27 mouse cellular contexts compared by ENCODE assay signal in genomic region chr13:54155822-54156221, GRCm38 (mm10). TPM values are rescaled to one million over a fixed set of nuclear protein-coding genes. Genes with fewer than 3 reads are reported as not detected.
DNase-seq lines count a peak whose midpoint lies in the region; ATAC-seq and TF ChIP-seq lines count a peak whose summit lies in the region.
"Had no signal": no experiment of that assay in that cellular context is flagged by ENCODE, and none has a peak within 500 bp of the region (broad histone marks: within the 10 kb centered on the region; RNA-seq: fewer than 3 reads in every experiment).

No protein-coding gene starts in this region.

- ATAC-seq in frontal cortex, adult (ENCODE audit: low TSS enrichment) = peak; percentile 41; the same call in 1 of the 2 replicates
- ATAC-seq: activated CD4-positive, CD25-positive, alpha-beta regulatory T cell, adult 4 months; CD4-positive, CD25-positive, alpha-beta regulatory T cell, adult 4 months; forebrain, embryonic 14.5 days; forebrain, postnatal 0 days; Patski had no signal

- no peak for DNase-seq in frontal cortex, postnatal 14 days (ENCODE audit: low spot score in 2 of 2)
- no peak for DNase-seq in left cerebral cortex, adult 2 months (ENCODE audit: extremely low spot score in 1 of 2, low spot score in 2 of 2)
- DNase-seq in left cerebral cortex, postnatal 36 days (ENCODE audit: low spot score in 2 of 2) = no peak
- peak; percentile 63 for DNase-seq in skeletal muscle tissue, adult 2 months (ENCODE audit: low read depth, low spot score)
- no peak for DNase-seq in adrenal gland, adult 2 months
- DNase-seq: adrenal gland, postnatal 10 days; adrenal gland, postnatal 25 days; B cell, adult 2 months; cerebellum, adult 11 months; cerebellum, adult 18-20 months; cerebellum, adult 8-10 months; cerebellum, adult 9-11 months; cerebellum, postnatal 14 days; cerebellum, postnatal 36 days; embryo, embryonic 11 days; forebrain, postnatal 0 days had no signal

- H3K27ac ChIP-seq in left cerebral cortex, adult 2 months = 0 out of 2 replicates have a peak overlapping the region, but pooled peaks have one; percentile 6
- H3K27ac ChIP-seq: embryonic facial prominence, embryonic 13.5 days; embryonic facial prominence, embryonic 15.5 days; forebrain, embryonic 10.5 days; forebrain, embryonic 12.5 days had no signal

- no peak overlapping the region for H3K4me3 ChIP-seq in left cerebral cortex, adult 2 months
- H3K4me3 ChIP-seq: embryonic facial prominence, embryonic 13.5 days; embryonic facial prominence, embryonic 15.5 days; erythroblast, embryonic 14.5 days; forebrain, embryonic 10.5 days; forebrain, embryonic 12.5 days had no signal

- no peak for TF ChIP-seq CTCF in left cerebral cortex, adult 2 months (IDR thresholded peaks at IDR 0.05)

- intact Hi-C loops in left cerebral cortex, adult 2 months (cut with DNase I) = no loop called here
- intact Hi-C loops in left cerebral cortex, postnatal 36 days (cut with DNase I) = no loop called here

RNA-seq across cellular contexts. Expression of gene Hrh2, which starts 36.1 kb away (rescaled TPM):
- total RNA-seq in left cerebral cortex, adult 2 months (2021) = 10 to 100 TPM; 14.6 to 17.5 TPM
- total RNA-seq in left cerebral cortex, postnatal 36 days (2021) = 10 to 100 TPM; 12.7 to 14.7 TPM
- under 1 TPM; 0.17 to 0.35 TPM for total RNA-seq in adrenal gland, adult 2 months (2021)
- 0.35 and 0.64 TPM in 2 replicates for polyA plus RNA-seq in adrenal gland, adult 2 months (2012; rRNA removed)
- polyA plus RNA-seq: embryonic facial prominence, embryonic 13.5 days; erythroblast, embryonic 14.5 days; forebrain, embryonic 12.5 days; G1E; Patski had no signal

Comparison
In these comparisons a context has a peak if more than half of its experiments do, and no peak if none do; other contexts are left out.
1. RNA of gene Hrh2, which starts 36.1 kb away (total RNA-seq): 14.6 to 17.5 TPM in left cerebral cortex, adult 2 months and 12.7 to 14.7 TPM in left cerebral cortex, postnatal 36 days; 0.17 to 0.35 TPM in adrenal gland, adult 2 months; every median in the first group is over 10 times any median in the second.